Mouse (Mus musculus) cerebellum, adult 11 months (tissue): ENCODE results near the gene Alx3.

Experiments used
- DNase-seq: peaks from one replicate; pipeline ENCODE4 v3.0.0; 2022

Alx3 gene

DNA sequence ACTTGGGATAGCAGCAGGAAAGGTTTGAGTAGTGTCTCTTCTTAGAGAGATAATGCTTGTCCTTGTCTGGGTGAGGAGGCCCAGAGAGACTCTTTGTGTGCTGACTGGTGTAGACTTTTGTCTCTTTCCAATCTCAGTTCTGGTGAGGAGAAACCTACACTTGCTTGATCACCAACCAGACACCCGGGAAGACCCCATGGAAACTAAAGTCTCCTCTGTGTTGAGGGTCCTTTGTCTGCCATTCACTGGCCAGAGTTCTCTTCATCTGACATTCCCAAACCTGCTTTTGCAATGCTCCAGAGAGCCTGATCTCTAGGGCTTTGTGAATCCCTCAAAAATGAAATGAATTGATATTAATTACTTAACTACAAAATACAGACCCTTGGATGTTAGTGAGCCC is 10.9 kb upstream of the Alx3 start:
- no peak for DNase-seq

DNA sequence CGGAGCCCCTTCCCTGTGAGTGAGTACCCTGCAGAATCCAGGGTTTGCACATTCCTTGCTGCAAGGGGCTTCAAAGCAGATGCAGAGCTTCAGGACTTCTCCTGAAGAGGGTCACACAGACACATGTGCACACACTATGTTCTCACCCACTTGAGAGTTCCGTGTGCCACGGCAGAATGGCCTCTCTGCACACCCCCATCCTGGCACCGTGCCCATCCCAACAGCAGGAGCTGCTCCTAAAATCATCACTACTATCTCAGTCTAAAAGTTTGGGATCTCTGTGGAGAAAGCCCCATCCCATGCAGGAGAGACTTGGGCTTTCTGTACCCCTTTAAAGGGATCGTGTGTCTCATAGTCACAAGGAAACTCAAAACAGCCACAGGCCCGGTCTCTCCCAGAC is 8.3 kb upstream of the Alx3 start:
- no peak for DNase-seq

DNA sequence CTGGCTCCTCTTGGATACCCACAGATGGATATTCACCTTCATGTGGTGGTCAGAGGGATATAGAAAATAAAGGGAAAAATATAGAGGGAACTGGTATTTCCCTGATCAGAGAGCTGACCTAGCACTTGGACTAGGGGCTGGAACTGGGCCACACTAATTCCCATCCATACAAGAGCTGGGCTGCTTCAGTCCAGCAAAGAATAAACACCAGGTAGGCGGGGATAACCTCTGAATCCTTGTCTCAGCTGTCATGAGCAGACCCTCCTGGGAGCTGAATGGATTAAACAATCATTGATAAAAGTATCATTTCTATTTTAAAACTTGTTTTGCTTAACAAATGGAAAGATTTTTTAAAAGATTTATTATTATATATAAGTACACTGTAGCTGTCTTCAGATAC is 3.2 kb upstream of the Alx3 start:
- no peak for DNase-seq

- DNase-seq, result no peak
Measured at GRCm38 (mm10) chr3:107593632-107594031, 1.2 kb upstream of the Alx3 start.

GRCm38 (mm10) chr3:107595264-107595937 is 570 bp downstream of the Alx3 start:
- no peak for DNase-seq

DNA sequence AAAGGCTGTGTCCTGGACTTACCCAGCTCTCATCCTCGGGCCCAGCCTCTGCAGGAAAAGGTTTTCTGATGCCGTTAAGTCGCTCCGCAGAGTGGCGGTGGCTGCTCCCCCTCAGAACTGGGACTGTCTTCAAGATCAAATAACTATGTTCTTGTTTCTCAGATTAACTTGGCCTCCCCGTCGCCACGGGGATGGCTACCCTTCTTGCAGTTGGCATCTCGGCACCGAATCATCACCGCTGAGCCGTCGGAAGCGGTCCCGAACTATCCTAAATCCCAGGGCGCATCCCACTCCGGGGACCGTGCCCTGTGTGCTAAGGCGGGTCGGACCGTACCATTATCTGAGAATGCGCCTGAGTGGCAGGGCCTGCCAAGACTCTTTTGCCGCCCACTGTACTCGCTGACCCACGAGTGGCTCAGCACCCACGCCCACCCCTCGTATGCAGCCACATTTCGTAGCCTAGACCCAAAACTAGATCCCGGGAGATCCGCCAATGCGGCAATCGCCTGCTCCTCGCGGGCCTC is 1.2 kb downstream of the Alx3 start:
- DNase-seq, result no peak

DNA sequence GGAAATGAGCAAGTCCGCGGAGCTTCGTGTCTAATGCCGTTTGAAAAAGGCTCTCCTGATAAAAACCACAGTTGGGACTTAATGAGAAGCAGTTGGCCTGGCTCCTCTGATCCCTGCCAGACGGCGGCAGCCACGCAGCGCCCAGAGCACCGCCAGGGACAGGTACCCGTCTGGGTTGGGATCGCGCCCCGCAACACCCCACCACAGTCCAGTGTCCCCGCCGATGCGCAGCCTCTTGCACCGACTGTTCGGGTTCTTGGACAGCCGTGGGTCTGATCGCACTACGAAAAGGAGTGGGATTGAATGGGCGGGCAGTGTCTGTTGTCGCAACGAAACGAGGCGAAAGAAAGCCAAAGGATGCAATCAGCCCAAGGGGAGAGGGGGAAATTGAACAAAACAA is 1.7 kb downstream of the Alx3 start:
- peak; percentile 22 for DNase-seq

- DNase-seq, result no peak
Measured at GRCm38 (mm10) chr3:107597134-107597533, 2.3 kb downstream of the Alx3 start.

- no peak for DNase-seq
Measured at GRCm38 (mm10) chr3:107597586-107598389, 3.0 kb downstream of the Alx3 start.

DNA sequence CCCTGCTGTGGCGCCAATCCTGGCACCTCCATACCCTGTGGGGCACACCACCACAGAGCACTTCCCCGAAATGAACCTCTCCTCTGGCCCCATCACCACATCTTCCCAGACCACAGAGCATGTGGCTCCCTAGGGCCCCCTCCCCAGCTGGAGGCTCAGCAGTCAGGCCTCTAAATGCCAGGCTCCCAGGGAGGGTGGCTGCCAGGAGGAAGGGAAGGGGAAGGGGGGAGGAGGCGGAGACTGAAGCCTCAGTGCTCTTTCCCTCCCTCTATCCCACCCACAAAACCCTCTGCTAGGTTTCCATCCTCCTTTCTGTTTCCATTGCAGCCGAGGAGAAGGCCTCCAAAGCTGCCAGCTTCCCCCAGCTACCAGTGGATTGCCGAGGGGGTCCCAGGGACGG is 5.3 kb downstream of the Alx3 start:
- DNase-seq, result no peak

DNA sequence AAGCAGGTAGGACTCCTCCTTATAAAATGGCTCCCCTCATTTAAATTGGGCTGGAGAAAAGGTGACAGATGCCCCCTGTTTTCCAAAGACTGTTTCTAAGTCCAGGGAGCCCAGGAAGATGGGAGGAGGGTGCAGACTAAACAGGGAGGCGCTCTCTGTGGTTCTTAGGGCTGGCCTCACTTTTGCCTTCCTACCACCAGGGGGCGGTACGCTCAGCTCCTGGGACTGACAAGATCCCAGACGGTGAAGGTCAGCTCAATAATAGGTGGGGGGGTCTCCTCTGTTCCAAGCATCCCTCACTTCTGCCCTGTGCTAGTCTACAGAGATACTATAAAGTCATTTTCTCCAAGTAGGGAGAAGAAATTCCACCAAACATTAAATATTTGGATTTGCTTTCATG is 10.5 kb downstream of the Alx3 start:
- DNase-seq, result peak; percentile 35

DNA sequence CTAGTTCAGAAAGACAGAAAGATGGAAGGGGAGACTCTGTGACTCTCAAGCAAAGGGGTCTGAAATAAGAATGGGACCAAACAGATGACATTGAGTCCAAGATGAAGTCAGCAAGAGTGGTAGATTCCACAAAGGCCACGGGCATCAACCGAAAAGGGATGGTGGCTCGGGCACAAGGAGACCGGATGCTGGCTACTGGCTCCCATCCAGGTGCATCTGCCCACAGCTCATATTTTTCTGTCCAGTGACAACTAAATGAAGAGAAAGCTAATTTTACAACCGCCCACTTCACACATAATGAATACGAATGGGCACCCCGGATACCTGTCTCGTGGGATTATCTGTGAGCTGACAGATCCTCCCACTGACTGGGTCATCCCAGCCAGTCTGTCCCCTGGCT is 12.4 kb downstream of the Alx3 start:
- no peak for DNase-seq

- no peak for DNase-seq
Measured at GRCm38 (mm10) chr3:107608808-107609207, 14.0 kb downstream of the Alx3 start.

GRCm38 (mm10) chr3:107609376-107609775 is 14.5 kb downstream of the Alx3 start:
- no peak for DNase-seq

DNA sequence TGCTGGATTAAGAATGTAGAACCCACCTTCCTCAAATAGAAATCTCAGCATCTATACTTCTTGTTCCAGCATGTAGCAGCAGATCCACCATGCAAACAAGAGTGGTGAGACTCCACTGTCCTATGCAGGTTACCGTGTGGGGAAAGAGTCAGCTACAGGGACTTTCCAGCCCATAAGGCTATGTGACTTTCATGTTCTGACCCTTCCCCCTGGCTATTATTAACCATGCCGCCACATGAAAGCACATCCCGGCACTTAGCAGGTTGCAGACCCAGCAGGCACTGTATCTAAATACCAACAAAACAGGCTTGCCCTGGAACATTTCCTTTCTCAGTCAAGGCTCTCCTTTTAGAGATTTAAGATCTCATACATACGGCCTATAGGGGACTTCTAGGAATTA is 16.6 kb downstream of the Alx3 start:
- DNase-seq, result no peak

DNA sequence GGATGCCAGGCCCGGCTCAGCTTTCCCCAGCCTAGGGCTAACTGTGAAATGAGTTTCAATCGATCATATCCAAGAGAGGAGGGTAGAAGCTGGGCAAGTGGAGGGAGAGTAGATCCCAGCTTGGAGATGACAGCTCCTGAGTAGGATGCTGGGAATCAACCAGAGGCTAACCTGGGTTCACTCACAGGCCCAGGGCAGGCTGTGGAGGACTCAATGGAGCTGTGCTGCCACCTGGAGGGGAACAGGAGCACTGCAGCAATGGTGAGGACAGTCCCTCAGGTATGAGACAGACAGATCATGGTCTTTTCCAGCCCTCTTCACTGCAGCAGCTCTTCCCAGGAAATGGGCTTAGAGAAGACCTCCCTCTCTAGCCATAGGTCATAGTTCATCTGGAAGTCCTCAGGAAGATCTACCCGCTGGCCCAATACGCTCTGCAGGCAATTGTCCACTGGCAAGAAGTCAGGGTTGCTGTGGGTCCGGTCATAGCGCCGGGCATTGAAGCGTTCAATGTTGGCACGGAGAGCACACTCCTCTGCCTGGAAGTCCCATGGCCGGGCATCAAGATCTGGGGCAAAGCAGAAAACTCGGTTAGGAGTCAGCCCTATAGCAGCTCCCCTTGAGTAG is 18.2 kb downstream of the Alx3 start:
- peak; percentile 60 for DNase-seq

GRCm38 (mm10) chr3:107617800-107618199 is 23.0 kb downstream of the Alx3 start:
- no peak for DNase-seq

DNA sequence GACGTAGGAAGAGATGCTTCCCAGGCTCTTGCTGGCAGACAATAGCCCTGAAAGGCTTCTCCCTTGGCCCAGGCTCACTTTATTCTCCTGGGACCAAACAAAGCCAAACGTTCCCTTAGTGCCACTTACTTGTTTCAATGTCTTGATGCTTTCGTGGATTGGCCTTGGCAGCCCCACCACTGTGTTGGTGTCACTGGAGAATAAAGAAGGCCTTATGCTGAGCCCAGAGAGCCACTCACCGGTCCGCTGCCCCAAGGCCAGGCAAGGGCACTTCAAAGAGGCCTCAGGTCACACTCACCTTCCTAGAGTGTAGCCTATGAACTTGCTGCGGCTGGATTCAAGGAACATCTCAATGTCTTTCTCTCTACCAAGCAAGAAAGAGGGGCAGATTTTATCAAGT is 25.1 kb downstream of the Alx3 start:
- DNase-seq, result no peak

DNA sequence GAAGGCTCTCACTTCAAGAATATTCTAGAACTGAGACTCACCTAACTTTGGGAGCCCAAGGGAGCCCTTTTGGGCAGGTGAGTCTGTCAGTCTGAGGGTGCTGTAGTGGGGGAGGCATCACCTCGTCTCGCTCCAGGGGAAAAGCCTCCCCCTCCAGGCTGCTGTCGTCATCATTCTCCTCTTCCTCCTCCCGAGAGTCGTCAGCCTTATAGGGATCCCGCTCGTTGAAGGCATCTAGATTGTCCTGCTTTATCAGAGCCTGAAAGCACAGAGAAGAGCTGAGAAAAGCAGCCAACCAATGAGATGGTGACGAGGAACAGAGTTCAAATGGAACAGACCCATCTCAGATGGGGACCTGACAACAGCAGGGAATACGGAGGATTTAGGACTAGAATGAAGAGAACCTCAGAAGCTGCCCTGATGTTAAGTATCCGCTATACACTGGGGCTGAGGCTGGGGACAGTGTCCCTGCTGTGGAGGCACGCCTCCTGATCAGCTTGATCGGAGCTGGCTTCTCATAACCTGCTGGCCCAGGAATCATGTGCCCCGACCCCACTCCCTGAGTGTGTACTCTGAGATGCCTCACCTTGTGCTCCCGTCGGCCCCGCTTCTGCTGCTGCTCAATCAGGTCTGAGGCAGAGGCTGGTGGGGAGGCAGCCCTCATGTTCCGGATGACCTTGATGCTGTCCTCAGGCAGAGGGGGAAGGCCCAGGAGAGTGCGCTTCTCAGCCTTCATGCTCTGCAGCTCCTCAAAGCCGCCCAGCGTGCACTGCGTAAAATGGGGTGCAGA is 26.6 kb downstream of the Alx3 start:
- no peak for DNase-seq

- DNase-seq, result no peak
Measured at GRCm38 (mm10) chr3:107622537-107622936, 27.7 kb downstream of the Alx3 start.

DNA sequence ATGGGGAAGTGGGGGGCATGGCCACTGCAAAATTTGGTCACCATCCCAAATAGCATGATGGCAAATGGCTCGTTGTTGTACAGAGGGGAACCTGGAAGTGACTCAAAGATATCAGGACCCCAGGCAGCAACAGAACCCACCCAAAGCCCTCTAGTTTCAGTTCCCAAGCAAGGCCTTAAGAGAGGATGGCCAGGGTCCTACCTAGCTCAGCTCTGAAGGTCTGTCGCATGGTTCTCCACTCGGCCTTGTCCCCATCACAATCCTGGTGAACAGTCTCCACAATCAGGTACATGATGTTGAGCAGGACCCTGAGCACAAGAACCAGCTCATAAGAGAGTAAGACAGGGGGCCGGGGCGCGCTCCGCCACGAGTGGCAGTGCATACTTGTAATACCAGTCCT is 29.6 kb downstream of the Alx3 start:
- DNase-seq, result no peak

GRCm38 (mm10) chr3:107625536-107625935 is 30.7 kb downstream of the Alx3 start:
- DNase-seq, result no peak

DNA sequence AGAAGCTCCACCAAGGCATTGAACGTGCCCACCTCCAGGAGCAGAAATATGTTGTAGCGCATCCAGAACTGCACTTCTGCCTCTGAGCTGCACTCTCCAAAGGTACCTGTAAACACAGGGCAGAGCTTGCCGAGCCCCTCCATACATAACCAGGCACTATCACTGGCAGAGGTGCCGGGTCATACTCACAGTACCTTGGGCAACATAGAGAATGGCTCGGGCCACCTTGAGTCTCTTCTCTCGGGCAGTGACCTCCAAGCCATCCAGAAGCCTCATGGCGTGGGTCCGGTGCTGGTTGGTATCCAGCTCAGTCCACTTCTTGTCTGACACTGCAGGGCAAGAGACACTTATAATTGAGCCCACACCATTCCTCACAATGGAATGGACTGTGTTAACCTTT is 31.9 kb downstream of the Alx3 start:
- DNase-seq, result no peak
